Mouse (Mus musculus) liver, postnatal 0 days (tissue): ENCODE data around the gene Cenps.

Experiments used
- CTCF ChIP-seq: sonication (generic); IDR thresholded peaks from 2 replicates; pipeline ENCODE4 v1.5.1; 2016; ENCODE audit warnings: antibody characterized with exemption, low read depth
- EP300 ChIP-seq: IDR thresholded peaks from 2 replicates; pipeline ENCODE4 v1.6.1; 2016; ENCODE audit warnings: antibody characterized with exemption, low read depth, mild to moderate bottlenecking

DNA sequence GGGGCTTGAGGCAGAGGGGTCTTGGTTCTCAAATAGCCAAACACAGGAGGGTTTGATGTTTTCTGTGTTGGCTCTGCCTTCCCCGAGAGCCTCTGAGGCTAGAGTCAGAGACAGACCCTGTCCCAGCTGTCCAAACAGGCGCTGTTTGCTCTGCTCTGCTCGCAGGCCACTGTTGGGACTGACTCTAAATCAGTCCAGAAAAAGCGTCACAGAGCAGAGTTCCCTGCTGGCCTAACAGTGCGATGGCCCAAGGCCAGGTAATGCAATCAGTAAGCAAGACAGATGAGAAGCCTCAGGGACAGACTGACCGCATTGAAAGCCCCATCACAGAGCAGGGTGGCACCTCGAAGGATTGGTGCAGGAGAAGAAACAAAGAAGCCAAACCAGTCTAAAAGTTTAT, 12.2 kb upstream of the Cenps start:
- no peak for TF ChIP-seq CTCF
- TF ChIP-seq EP300, result no peak
